Mouse (Mus musculus) adrenal gland, postnatal 4 days (tissue): ENCODE data around the gene Foxo1. TPM values are rescaled to one million over a fixed set of nuclear protein-coding genes. Genes with fewer than 3 reads are reported as not detected.

Experiments used
- DNase-seq, 2 experiments: peaks; one replicate each; pipeline ENCODE4 v3.0.0; 2021 to 2022; ENCODE audit warnings: low spot score in 2 of 2, mixed read lengths in 2 of 2
- total RNA-seq, 2 experiments: library from RNA; stranded (reverse); gene quantifications; 2 replicates each; pipeline ENCODE4 v1.2.3; 2021

Gene Foxo1
- total RNA-seq, 2 experiments from 2014 or later: 21.2 to 21.8 TPM

DNA sequence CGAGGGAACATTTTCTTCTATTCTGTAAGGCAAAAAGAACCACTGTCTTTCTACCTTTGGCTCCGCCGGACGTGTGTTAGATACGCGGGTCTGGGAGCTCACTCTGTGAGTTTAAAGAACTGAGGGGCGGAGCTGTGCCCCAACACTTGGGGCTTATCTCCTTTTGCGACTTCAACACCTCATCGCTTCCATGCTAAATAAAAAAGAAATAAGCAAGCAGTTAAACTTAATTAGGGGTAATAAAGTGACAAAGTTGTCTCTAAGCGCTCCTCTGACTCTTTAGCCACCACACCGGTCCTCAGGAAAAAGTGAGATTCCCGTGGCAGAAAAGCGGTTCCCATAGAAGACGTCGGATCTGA, 864 bp upstream of the Foxo1 start:
- DNase-seq: no peak

GRCm38 (mm10) chr3:52268487-52268736, 276 bp downstream of the Foxo1 start:
- no peak for DNase-seq

DNA sequence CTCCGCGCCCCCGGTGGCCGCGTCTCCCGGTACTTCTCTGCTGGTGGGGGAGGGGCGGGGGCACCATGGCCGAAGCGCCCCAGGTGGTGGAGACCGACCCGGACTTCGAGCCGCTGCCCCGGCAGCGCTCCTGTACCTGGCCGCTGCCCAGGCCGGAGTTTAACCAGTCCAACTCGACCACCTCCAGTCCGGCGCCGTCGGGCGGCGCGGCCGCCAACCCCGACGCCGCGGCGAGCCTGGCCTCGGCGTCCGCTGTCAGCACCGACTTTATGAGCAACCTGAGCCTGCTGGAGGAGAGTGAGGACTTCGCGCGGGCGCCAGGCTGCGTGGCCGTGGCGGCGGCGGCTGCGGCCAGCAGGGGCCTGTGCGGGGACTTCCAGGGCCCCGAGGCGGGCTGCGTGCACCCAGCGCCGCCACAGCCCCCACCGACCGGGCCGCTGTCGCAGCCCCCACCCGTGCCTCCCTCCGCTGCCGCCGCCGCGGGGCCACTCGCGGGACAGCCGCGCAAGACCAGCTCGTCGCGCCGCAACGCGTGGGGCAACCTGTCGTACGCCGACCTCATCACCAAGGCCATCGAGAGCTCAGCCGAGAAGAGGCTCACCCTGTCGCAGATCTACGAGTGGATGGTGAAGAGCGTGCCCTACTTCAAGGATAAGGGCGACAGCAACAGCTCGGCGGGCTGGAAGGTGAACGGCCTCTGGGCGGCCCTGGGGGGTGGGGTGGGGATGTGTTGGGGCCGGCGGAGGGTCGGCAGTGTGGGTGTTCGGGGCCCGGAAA, 789 bp downstream of the Foxo1 start:
- peak; percentile 24 to 27 for DNase-seq

- peak; percentile 29 to 60 for DNase-seq
Measured at GRCm38 (mm10) chr3:52269514-52270351, 1.6 kb downstream of the Foxo1 start.

DNA sequence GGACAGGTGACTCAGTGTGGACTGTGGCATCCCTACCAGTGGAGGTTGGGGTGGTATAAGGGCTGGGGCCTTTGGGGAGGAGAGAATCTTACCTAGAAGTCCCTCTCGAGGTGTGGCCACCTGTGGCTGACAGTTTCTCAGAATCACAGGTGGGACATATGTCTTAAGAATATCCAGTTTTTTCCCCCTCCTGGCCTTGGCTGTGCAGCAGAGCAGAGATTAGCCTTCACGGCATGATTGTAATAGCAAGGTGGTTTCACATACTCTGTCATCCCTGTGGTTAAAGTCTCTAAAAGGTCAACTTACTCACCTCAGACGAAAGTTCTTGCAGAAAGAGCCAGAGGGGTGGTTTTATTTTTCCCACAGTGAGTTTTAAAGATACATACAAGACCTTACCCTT, 2.4 kb downstream of the Foxo1 start:
- DNase-seq: no peak

- no peak for DNase-seq
Measured at GRCm38 (mm10) chr3:52271376-52271775, 3.2 kb downstream of the Foxo1 start.

GRCm38 (mm10) chr3:52272376-52272865, 4.3 kb downstream of the Foxo1 start:
- no peak for DNase-seq

DNA sequence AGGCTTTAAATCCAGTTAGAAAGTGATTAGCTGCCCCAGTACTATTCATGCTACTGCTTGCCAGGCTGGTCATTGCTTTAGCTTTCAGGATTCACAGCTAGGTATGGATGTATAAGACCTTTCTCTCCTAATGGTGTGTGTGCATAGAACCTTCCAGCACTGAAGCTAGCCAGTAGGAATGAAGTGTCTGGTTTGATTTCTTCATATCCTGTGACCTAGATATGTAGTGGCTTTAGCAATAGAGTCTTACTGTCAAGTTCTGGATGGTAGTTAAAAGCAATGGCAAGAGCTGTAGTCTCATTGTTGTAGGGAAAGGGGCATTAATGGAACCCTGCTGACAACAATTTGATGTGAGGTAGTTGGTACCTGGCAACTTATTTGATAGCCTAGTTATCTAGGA, 6.3 kb downstream of the Foxo1 start:
- DNase-seq: no peak

DNA sequence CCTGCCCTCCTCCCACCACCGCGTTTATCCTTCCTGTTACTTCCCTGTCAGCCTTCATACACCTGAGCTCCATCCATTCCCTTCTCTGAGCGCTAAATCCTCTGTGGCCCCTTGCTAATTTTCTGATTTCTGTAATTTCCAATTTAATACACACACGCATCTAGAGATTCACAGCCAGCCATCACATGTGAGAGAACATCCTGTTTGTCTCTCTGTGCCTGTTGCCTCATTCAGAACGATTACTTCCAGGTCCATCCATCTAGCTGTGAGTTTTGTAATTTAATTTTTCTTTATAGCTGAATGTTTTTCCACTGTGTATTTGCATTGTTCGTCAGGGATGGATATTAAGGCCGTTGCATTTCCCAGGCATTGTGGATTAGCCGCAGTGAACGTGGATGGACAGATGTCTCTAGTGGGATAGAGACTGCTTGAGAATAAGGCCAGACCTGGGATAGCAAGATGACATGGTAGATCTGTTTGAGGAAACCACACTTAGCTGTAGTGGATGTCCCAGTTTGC, 7.0 kb downstream of the Foxo1 start:
- DNase-seq: no peak

- no peak for DNase-seq
Measured at GRCm38 (mm10) chr3:52280681-52281080, 12.5 kb downstream of the Foxo1 start.

- DNase-seq: no peak
Measured at GRCm38 (mm10) chr3:52281882-52282281, 13.7 kb downstream of the Foxo1 start.

DNA sequence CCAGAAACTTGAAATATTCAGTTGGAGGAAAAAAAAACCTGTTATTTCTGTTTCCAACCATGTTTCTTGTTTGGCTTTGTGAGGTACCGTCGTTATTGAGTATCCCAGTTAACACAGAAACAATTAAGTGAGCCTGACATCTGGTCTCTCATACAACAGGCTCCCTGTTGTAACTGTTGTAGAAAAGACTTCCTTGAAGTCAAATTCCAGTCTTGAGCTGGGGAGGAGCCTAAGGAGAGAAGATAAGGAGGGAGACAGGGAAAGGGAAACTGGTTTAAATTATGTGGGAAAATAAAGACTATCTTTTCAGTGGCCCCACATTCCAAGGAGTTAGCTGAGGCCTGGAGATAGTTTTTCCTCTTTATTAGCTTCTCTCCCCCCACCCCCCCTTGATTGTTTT, 14.2 kb downstream of the Foxo1 start:
- no peak for DNase-seq

DNA sequence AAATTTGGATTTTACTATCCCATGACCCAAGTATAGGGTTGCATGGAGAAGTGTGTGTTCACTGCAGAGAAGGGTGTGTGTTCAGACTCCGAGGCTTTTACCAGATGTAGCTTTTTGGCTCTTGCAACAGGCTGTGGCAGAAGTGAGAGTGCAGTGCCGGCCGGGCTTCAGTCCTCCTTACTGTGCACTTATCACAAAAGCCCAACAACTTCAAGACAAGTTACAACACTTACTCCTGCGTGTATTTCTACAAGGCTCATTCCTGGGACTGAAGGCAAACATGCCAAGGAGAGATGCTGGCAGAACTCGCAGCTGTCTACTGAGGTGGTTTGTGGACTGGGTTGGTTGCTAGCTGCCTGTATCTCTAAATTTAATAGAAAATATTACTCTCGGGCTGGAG, 15.4 kb downstream of the Foxo1 start:
- DNase-seq: no peak

GRCm38 (mm10) chr3:52290811-52291210, 22.7 kb downstream of the Foxo1 start:
- DNase-seq: no peak

GRCm38 (mm10) chr3:52292498-52292897, 24.4 kb downstream of the Foxo1 start:
- no peak for DNase-seq

DNA sequence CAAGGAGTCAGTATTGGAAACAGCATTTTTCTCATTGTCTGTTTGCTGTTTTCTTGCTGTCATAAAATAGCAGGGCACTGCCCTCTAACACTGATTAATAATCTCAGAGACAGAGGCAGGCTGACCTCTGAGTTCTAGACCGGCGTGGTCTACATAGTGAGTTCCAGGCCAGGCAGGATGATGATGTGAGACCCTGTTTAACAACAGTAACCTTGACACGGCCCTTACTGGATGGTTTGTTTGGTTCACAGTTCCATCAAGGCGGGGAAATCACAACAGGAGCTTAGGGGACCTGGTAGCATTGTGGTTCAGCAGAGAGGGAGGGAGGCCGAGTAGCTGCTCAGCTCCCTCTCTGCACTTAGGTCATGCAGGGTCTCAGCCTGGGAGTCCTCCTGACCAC, 25.8 kb downstream of the Foxo1 start:
- DNase-seq: no peak

GRCm38 (mm10) chr3:52295688-52296087, 27.6 kb downstream of the Foxo1 start:
- DNase-seq: no peak

- no peak for DNase-seq
Measured at GRCm38 (mm10) chr3:52296224-52296760, 28.2 kb downstream of the Foxo1 start.

DNA sequence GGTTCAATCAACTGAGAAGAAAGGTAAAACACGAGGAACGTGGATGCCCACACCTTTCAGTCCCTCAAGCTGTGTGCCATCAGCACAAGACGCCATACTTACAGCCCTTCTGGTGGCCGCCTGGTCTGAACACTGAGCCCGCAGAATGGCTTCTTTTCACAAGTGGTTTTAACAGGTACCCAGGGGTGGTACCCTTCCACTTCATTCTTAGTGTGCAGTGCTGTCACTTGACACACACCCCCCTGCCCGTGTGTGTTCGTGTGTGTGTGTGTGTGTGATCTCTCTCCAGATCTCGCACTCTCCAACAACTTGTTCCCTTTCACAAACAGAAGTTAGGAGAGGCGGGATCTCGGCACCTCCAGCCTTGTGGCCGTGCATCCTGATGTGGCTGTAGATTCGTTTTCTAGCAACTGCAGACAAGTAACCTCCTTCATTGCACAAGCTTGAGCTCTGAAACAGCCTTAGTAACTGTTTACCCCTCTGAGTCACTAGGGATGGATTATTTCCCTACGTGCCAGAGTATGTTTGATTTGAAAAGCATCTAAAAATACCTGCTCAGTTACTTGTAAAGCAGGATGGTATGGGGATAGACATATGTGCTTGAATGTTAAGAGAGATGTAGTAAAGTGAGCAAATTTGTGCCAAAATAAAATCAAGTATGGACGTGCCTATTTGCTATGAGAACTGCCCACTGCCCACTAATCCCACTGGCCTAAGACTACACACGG, 29.3 kb downstream of the Foxo1 start:
- DNase-seq: no peak

DNA sequence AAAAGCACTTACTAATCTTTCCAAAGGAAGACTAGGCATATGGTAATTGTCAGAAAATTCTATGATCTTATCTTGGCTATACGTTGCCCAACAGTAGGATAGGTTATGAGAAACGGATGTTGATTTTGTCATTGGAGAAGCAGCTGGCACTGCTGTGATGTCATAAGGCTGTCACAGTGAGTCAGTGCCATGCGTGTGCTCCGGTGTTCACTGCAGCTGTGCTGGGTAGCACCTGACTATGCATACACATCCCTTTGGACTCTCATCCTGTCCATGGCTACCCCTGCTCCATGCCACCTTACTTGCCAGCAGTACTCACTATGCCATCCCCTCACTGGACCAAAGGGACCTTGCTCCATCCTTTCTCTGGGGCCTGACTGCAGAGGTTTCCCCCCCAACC, 30.5 kb downstream of the Foxo1 start:
- no peak for DNase-seq

DNA sequence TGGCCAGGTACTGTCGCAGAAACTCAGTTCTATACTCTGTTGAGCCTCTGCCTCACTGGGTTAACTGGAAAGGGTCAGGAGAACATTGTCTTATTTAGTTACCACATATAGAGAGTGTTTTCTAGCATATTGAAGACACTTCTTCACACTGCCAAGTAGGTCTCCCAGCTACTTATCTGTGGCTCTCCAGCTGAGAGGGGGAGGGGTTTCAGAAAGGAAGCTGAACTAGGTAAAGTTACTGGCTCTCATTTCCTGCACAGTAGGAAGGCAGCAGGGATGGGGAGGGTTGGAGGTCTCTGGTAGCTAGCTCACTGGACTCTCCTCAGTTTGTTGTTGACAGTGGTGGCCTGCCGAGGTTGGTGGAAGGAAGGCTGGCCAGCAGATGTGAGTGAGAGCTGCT, 31.2 kb downstream of the Foxo1 start:
- no peak for DNase-seq

- DNase-seq: no peak
Measured at GRCm38 (mm10) chr3:52300517-52300916, 32.4 kb downstream of the Foxo1 start.
